Mouse (Mus musculus): ENCODE results near the gene Prps2.
"Not testable (repeated sequence)": the region's sequence is repeated elsewhere in the genome, so short reads cannot be mapped to it uniquely, and the experiment has no call there.

- TF ChIP-seq USF1 (IDR thresholded peaks at IDR 0.05; ENCODE audit: low read depth); MYOD1 (IDR thresholded peaks at IDR 0.05; ENCODE audit: control insufficient read depth, insufficient read length, low read depth); CTCF (IDR thresholded peaks at IDR 0.05; ENCODE audit: control insufficient read depth, insufficient read depth, insufficient read length); FOSL1 (IDR thresholded peaks at IDR 0.05; ENCODE audit: insufficient read depth, low read length, poor library complexity, severe bottlenecking); CEBPB (IDR thresholded peaks at IDR 0.05; ENCODE audit: low read depth): not testable (repeated sequence)
Observed at GRCm38 (mm10) chrX:167361231-167361630, 21.3 kb downstream of the Prps2 start.
